Mouse (Mus musculus) cerebellum, adult 11-12 months (tissue): ENCODE measurements around the gene Olfr771.
"Not testable (repeated sequence)": the region's sequence is repeated elsewhere in the genome, so short reads cannot be mapped to it uniquely, and the experiment has no call there.

ENCODE experiments used
- DNase-seq: peaks from one replicate; pipeline ENCODE4 v3.0.0; 2022

Gene Olfr771

DNA sequence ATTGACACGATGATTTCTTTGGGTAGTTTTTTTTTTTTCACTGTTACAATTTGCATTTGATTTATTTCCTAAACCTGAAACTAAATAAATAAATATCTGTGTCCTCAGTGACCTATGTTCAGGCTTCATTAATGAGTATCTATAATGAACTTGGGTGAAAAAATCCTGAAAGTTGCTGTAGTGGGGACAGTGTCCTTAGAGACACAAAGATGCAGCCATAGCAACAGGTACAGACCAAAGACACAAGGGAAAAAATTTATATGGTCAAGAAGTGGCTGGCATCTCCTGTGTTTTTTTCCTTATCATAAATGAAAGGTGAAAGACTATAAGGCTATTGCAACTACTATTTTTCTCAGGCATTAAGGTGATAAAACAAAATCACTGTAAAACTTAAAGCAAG lies at the start of gene Olfr771:
TSS of gene Olfr771 (minus strand) at position 101 of the 400 bp plus-strand sequence.
- no peak for DNase-seq

DNA sequence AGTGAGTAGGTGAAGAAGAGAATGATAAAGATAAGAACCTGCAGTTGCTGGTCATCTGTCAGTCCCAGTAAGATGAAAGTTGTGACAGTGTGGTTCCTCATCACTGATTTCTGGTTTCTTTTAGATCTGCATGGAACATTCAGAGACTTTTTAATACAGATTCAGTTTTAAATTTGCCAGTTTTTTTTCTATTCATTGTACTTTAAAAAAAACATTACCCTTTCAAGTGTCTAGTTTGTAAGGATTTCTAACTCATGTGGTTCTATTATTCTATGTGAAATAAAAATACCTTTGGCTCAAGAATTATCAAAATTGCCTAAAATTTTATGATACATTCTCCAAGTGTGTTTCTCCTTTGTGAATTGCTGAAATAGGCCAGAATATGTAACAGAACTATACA lies 22.8 kb upstream of the Olfr771 start, which contains the start of gene Olfr773:
TSS of gene Olfr773 (minus strand) at position 101 of the 400 bp plus-strand sequence.
- DNase-seq, result not testable (repeated sequence)

DNA sequence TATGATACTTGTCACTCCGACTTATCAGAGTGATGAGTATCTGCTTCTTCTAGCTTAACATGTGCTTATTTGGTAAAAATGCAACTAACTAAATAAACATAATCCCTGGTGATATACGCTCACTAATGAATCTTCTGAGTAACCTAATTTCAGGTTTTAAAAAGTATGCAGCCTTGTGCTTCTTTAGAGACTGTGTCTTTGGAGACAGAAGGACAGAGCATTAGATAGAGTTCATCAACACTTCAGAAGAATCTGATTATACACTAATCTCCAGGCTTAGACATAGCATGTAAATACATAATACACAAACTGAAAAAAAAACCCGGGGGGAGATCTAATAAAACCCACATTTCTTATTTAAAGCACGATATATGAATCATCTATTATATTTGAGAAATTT lies 13.3 kb upstream of the Olfr771 start, which contains the start of gene Olfr772:
TSS of gene Olfr772 (minus strand) at position 101 of the 400 bp plus-strand sequence.
- DNase-seq, result not testable (repeated sequence)

GRCm38 (mm10) chr10:129138898-129139297 lies 25.7 kb downstream of the Olfr771 start, which contains the start of gene Olfr770:
TSS of gene Olfr770 (minus strand) at chr10:129138998.
- DNase-seq, result no peak

DNA sequence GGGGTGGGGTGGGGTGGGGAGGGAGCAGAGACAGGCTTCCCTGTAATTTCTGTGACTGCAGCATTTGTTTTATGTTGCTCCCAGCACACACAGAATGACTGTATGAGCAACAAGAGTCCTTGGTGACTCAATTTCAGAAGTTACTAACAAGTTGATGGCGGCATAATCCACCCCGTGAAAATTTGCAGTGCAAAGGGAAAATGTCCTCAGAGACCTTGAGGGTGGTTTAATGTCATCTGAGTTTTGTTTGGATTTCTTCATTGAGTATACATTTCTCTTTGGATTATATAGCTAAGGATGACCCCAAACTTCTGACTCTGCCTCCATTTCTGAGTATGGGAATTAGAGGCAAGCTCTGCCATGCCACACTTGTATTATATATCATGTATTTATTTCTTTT lies 46.8 kb downstream of the Olfr771 start, which contains the start of gene Olfr769:
TSS of gene Olfr769 (minus strand) at position 101 of the 400 bp plus-strand sequence.
- no peak for DNase-seq

GRCm38 (mm10) chr10:129115146-129115545 lies 49.4 kb downstream of the Olfr771 start:
- no peak for DNase-seq
